In genomic region chr8:41443556-41443955, GRCm38 (mm10) we compare ENCODE assay signal across 8 mouse cellular contexts. TPM values are rescaled to one million over a fixed set of nuclear protein-coding genes. Genes with fewer than 3 reads are reported as not detected.
DNase-seq lines count a peak whose midpoint lies in the region; ATAC-seq and TF ChIP-seq lines count a peak whose summit lies in the region.

No protein-coding gene starts in this region.

- no peak for TF ChIP-seq POLR2A in heart, adult 2 months (IDR thresholded peaks at IDR 0.05; ENCODE audit: insufficient read depth, low read depth, low read length)

- no peaks in the 10 kb centered on the region for H3K36me3 ChIP-seq in heart, adult 2 months (ENCODE audit: control insufficient read depth, insufficient read depth, low read length)
- H3K36me3 ChIP-seq in heart, embryonic 12.5 days = no peaks in the 10 kb centered on the region
- H3K36me3 ChIP-seq in ES-E14 (ENCODE audit: control insufficient read depth, insufficient read depth, low read length, poor library complexity, severe bottlenecking) = no peaks in the 10 kb centered on the region
- no peaks in the 10 kb centered on the region for H3K36me3 ChIP-seq in midbrain, embryonic 15.5 days (replicated peaks)

- H3K27ac ChIP-seq in heart, adult 2 months = no peak overlapping the region
- H3K27ac ChIP-seq in heart, embryonic 12.5 days (ENCODE audit: poor library complexity, severe bottlenecking) = no peak overlapping the region
- no peak overlapping the region for H3K27ac ChIP-seq in ES-E14 (ENCODE audit: insufficient read depth, low read depth, low read length, poor library complexity, severe bottlenecking)
- no peak overlapping the region for H3K27ac ChIP-seq in midbrain, embryonic 15.5 days

- no peaks in the 10 kb centered on the region for H3K79me2 ChIP-seq in heart, adult 2 months (replicated peaks; ENCODE audit: control insufficient read depth, insufficient read depth, low read length)

- H3K4me2 ChIP-seq in heart, embryonic 12.5 days = no peak overlapping the region
- H3K4me2 ChIP-seq in midbrain, embryonic 15.5 days = no peak overlapping the region

- intact Hi-C loops in heart, adult 2 months (cut with DNase I) = no loop called here

- peak; percentile 92 for TF ChIP-seq CTCF in heart, adult 2 months (IDR thresholded peaks at IDR 0.05)

- no peak overlapping the region for H3K4me3 ChIP-seq in heart, adult 2 months
- H3K4me3 ChIP-seq in heart, embryonic 12.5 days = no peak overlapping the region
- no peak overlapping the region for H3K4me3 ChIP-seq in ES-E14 (ENCODE audit: insufficient read depth in 1 of 2, low read depth in 1 of 2, low read length in 2 of 2, poor library complexity in 1 of 2, severe bottlenecking in 1 of 2)
- H3K4me3 ChIP-seq in midbrain, embryonic 15.5 days = no peak overlapping the region

- in situ Hi-C loops in ES-E14 (cut with MboI; ENCODE audit: low sequenced_read_pairs in 2 of 2, unreplicated experiment in 2 of 2) = no loop called here

- DNase-seq in heart, adult 2 months = no peak
- peak; percentile 19 for DNase-seq in ES-E14 (ENCODE audit: low read depth, low spot score)
- peak; percentile 32 to 54 for DNase-seq in cerebellum, postnatal 25 days
- peak; percentile 13 for DNase-seq in layer of hippocampus, adult 9-11 months
- DNase-seq in T-cell, adult 2 months (ENCODE audit: low spot score) = no peak

- H3K27me3 ChIP-seq in heart, adult 2 months (ENCODE audit: control insufficient read depth, insufficient read depth, low read length) = no peaks in the 10 kb centered on the region; the same call in 1 of the 2 replicates
- 0 out of 2 replicates have a peak, but pooled peaks cover 3% of the 10 kb centered on the region for H3K27me3 ChIP-seq in heart, embryonic 12.5 days (replicated peaks)
- no peaks in the 10 kb centered on the region for H3K27me3 ChIP-seq in midbrain, embryonic 15.5 days (replicated peaks)

- no peaks in the 10 kb centered on the region for H3K9me3 ChIP-seq in heart, embryonic 12.5 days (replicated peaks)
- H3K9me3 ChIP-seq in ES-E14 (ENCODE audit: control insufficient read depth, insufficient read depth, low read depth, low read length) = no peaks in the 10 kb centered on the region
- no peaks in the 10 kb centered on the region for H3K9me3 ChIP-seq in midbrain, embryonic 15.5 days

- WGBS in heart, adult 2 months = 2% methylated on average over 4 of the region's 4 CpGs
- WGBS in heart, embryonic 12.5 days = 3% methylated on average over 4 of the region's 4 CpGs
- WGBS in midbrain, embryonic 15.5 days = 3% methylated on average over 4 of the region's 4 CpGs

- no peak for TF ChIP-seq EP300 in heart, adult 2 months (IDR thresholded peaks at IDR 0.05; ENCODE audit: insufficient read depth, low read depth, low read length)

- no peak overlapping the region for H3K9ac ChIP-seq in heart, adult 2 months (ENCODE audit: low read depth, low read length)
- H3K9ac ChIP-seq in heart, embryonic 12.5 days = no peak overlapping the region
- H3K9ac ChIP-seq in ES-E14 (ENCODE audit: insufficient read depth, low read depth, low read length, poor library complexity, severe bottlenecking) = no peak overlapping the region
- no peak overlapping the region for H3K9ac ChIP-seq in midbrain, embryonic 15.5 days

- no peak for ATAC-seq in heart, embryonic 12.5 days (ENCODE audit: insufficient number of reproducible peaks, low FRiP score)
- ATAC-seq in hematopoietic stem cell, adult 5-6 weeks (replicated peaks in 1 of 2; ENCODE audit: insufficient read depth in 1 of 2, low FRiP score in 2 of 2, low TSS enrichment in 1 of 2, low read depth in 1 of 2, poor library complexity in 2 of 2, severe bottlenecking in 2 of 2) = peak; percentile 75 to 78; a peak in 3 of 4 replicates
- peak; percentile 80 for ATAC-seq in midbrain, embryonic 15.5 days (replicated peaks)

- no peaks in the 10 kb centered on the region for H3K4me1 ChIP-seq in heart, adult 2 months (ENCODE audit: control insufficient read depth, insufficient read depth, low read length)
- H3K4me1 ChIP-seq in heart, embryonic 12.5 days (replicated peaks) = no peaks in the 10 kb centered on the region
- peaks cover 0 to 2% of the 10 kb centered on the region in 2 experiments; a peak in 1 of 4 replicates for H3K4me1 ChIP-seq in ES-E14 (ENCODE audit: control insufficient read depth in 2 of 2, insufficient read depth in 2 of 2, low read length in 2 of 2, poor library complexity in 1 of 2)
- H3K4me1 ChIP-seq in midbrain, embryonic 15.5 days = no peaks in the 10 kb centered on the region

TF ChIP-seq in ES-E14, 5 proteins besides CTCF, POLR2A, EP300 and RAD21:
- TF ChIP-seq ZC3H11A (IDR thresholded peaks at IDR 0.05; ENCODE audit: borderline replicate concordance, low read depth, low read length) = peak; percentile 46; the same call in 1 of the 2 replicates
- no peak for TF ChIP-seq CHD2 (IDR thresholded peaks at IDR 0.05; ENCODE audit: low read depth, low read length)

RNA-seq across cellular contexts. Expression of gene Frg1, which starts 26.7 kb away (rescaled TPM):
- total RNA-seq in heart, adult 2 months (2021) = 10 to 100 TPM; 23.9 to 26.4 TPM
- 4.2 and 7.3 TPM in 2 replicates for polyA plus RNA-seq in heart, adult 2 months (2012; rRNA removed)
- 73.7 and 76.1 TPM in 2 replicates for polyA plus RNA-seq in heart, embryonic 12.5 days (2016; fragmentation: Nextera tagmentation; extraction: Ambion mirVana)
- 32.6 and 51.4 TPM in 2 replicates for total RNA-seq in ES-E14 (2012; rRNA removed)
- 125 and 130 TPM in 2 replicates for total RNA-seq in hematopoietic stem cell, adult 5-6 weeks (2017)
- 70.9 and 73.1 TPM in 2 replicates for polyA plus RNA-seq in midbrain, embryonic 15.5 days (2015; fragmentation: Nextera tagmentation; extraction: Ambion mirVana)

Comparison
In these comparisons a context has a peak if more than half of its experiments do, and no peak if none do; other contexts are left out.
1. DNase-seq: peak in ES-E14 (single experiment), cerebellum, postnatal 25 days (2 of 2) and layer of hippocampus, adult 9-11 months (single experiment); none in heart, adult 2 months (0 of 2) and T-cell, adult 2 months (single experiment).